Mouse (Mus musculus) adrenal gland, postnatal 36 days (tissue): ENCODE data around the gene Arid1b. TPM values are rescaled to one million over a fixed set of nuclear protein-coding genes. Genes with fewer than 3 reads are reported as not detected.

ENCODE experiments used
- DNase-seq, 2 experiments: peaks; one replicate each; pipeline ENCODE4 v3.0.0; 2021; ENCODE audit warnings: mixed read lengths in 1 of 2
- total RNA-seq, 2 experiments: library from RNA; stranded (reverse); gene quantifications; 2 replicates each; pipeline ENCODE4 v1.2.3; 2021

Gene Arid1b
- total RNA-seq, 2 experiments from 2014 or later: 58.6 to 65.2 TPM

DNA sequence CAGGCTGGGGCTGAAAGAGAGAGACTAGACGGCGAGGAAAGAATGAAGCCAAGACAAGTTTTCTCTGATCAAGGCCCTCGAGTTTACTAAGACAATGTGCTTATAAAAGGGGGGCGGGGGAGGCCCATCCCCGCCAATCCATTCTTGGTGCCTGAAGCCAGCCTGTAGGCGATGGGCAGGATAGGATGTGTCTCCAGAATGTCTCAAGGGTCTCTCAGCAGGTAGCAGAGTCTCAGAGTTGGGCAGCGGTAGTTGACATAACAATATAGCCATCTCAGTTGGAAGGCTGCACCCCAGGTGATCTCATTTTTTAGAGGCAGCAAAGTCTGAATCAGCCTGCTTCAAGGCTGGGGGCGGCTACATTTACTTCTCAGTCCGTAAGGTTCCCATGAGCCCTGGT is 328.5 kb downstream of the Arid1b start:
- DNase-seq: no peak

- peak in 1 of 2 experiments; percentile 19 for DNase-seq
These were observed 329.6 kb downstream of the Arid1b start for GRCm38 (mm10) chr17:5323746-5324145.

- DNase-seq: peak; percentile 12 to 43
These were observed 330.2 kb downstream of the Arid1b start for GRCm38 (mm10) chr17:5324236-5324876.

DNA sequence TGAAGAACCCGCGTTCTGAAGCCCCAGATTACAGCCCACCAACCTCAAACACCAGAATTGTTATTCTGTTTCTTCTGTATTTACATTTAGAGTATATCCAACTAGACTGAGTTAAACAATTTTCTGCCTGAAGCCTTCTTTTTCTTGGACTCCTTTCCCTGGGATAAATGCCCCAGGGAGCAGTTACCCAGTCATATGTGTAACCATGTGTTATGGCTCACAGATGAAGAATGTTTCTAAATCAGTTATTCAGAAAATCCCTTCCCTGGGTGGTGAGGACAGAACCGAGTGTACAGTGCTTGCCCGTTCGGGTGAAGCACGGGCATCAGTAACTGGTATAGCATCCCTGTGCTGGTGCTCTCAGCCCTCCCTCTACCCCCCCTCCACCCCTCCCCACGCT is 332.6 kb downstream of the Arid1b start:
- no peak for DNase-seq

GRCm38 (mm10) chr17:5327480-5328180 is 333.5 kb downstream of the Arid1b start:
- no peak for DNase-seq

- DNase-seq: no peak
These were observed 335.3 kb downstream of the Arid1b start for GRCm38 (mm10) chr17:5329478-5329877.

- no peak for DNase-seq
These were observed 335.9 kb downstream of the Arid1b start for GRCm38 (mm10) chr17:5330063-5330462.

DNA sequence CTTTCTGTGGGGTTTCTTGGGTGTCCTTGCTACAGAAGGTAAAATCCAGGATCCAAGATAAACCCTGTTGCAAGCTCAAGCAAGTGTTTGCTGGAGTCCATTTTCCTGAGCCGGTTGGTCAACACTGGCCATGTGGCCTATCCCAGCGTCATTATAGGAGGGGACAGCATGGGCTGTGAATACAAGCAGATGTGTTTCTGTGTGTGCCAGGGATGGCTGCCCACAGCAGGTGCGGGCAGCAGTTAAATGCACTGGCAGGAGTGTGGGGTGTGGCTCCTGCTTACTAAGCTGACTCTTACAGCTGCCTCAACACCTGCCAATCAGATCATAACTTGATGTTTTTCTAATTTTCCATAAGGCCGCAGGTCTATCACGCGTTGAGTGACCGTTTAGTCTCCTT is 336.5 kb downstream of the Arid1b start:
- DNase-seq: no peak

- DNase-seq: peak; percentile 31 to 35
These were observed 337.3 kb downstream of the Arid1b start for GRCm38 (mm10) chr17:5331387-5331786.

DNA sequence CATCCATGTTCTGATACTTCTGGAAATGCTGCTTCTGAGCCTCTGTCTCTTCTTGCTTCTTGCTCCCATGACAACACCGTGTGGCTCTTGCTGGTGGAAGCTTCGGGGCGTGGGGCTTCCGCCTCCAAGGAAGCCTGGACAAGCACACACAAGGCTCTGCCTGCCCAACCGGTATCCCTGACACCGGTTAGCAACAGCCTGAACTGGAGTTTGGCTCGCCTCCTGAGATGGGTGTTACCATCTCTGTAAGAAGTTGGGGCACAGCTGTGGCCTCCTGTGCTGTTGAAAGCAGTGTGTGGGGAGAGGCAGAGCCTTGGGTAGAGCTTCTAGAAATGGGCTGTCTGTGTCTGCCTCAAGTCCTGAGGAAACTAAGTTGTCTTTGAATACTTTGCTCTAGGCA is 340.4 kb downstream of the Arid1b start:
- DNase-seq: no peak

- DNase-seq: no peak
These were observed 350.3 kb downstream of the Arid1b start for GRCm38 (mm10) chr17:5344426-5344825.

- DNase-seq: no peak
These were observed 351.7 kb downstream of the Arid1b start for GRCm38 (mm10) chr17:5345810-5346209.

DNA sequence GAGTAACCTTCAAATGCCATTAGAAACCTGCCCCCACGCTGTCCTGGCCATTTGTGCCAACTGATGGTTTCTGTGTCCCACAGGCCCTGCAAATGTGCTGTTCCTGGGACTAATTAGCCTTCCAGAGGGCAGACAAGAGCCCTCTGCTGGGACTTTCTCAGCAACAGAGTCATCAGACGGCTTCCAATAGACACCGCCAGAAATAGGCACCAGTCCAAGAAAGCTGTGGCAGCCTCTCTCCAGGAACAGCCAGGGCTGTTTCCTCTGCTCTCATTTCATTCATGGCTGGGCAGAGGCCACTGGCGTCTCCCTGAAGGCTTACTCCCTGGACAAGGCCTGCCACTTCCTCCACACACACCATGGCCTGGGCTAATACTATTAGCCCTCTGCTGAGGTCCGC is 358.8 kb downstream of the Arid1b start:
- DNase-seq: peak; percentile 52 to 56

GRCm38 (mm10) chr17:5360759-5361158 is 366.6 kb downstream of the Arid1b start:
- peak; percentile 87 to 88 for DNase-seq

- DNase-seq: peak in 1 of 2 experiments; percentile 20
These were observed 371.9 kb downstream of the Arid1b start for GRCm38 (mm10) chr17:5365992-5366398.

GRCm38 (mm10) chr17:5371032-5371431 is 376.9 kb downstream of the Arid1b start:
- DNase-seq: no peak

GRCm38 (mm10) chr17:5371521-5371920 is 377.4 kb downstream of the Arid1b start:
- DNase-seq: no peak

- DNase-seq: no peak
These were observed 378.8 kb downstream of the Arid1b start for GRCm38 (mm10) chr17:5372951-5373350.

- no peak for DNase-seq
These were observed 383.2 kb downstream of the Arid1b start for GRCm38 (mm10) chr17:5377151-5377929.

GRCm38 (mm10) chr17:5377930-5378310 is 383.8 kb downstream of the Arid1b start:
- peak; percentile 20 to 56 for DNase-seq

DNA sequence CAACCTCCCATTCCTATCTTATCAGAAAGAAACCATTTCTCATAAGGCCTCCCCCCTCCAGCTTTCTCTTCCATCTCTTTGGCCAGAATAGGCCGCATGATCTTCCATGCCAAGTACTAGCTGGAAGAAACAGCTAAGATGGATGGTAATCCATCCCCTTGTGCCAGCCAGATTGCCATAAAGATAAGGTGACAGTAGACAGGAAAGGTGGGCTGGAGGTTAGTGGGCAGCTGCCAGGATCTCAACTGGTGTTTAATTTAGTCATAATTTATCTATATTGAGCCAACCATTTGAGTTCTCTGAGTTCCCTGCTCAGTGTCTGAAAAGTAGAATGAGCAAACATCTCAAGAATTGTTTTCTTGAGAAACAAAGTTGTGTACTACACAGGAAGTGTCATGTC is 391.6 kb downstream of the Arid1b start:
- no peak for DNase-seq

DNA sequence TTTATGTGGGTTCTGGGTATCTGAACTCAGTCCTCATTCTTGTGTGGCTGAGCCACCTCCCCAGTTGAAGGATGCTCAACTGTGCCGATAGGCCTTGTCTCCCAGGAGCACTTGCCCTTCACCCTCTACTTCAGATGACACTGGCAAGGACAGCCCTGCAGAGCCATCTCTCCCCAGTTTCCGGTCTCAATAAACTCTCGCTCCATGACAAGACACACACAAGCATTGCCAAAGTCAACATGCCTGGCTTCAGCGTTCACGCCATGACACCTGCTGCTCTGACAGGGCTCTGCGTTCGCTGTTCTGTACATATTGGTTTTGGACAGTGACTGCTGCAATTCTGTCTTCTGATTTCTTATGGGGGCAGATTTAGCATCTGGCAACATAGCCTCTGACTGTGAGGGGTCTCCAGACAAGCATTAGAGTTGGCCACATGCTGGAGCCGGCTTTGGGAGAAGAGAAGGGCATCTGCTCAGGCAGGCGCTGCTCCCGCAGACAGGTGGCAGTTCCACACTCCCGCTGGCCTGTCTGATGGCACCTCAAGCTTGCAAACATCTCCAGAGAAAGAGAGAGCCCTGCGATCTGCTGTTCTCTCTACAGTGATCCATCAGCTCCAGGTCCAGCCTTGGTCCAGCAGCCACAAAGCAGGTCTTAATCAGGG is 392.9 kb downstream of the Arid1b start:
- no peak for DNase-seq

- no peak for DNase-seq
These were observed 394.2 kb downstream of the Arid1b start for GRCm38 (mm10) chr17:5388351-5388750.
